Mouse (Mus musculus) ES-E14 (cell line): ENCODE data around the gene Dctn3.

Source experiments
- CHD2 ChIP-seq: IDR thresholded peaks from 2 replicates; pipeline ENCODE4 v1.6.1; 2014; ENCODE audit warnings: mild to moderate bottlenecking, low read depth, low read length, inconsistent platforms
- HCFC1 ChIP-seq: IDR thresholded peaks from 2 replicates; pipeline ENCODE4 v1.6.1; 2012; ENCODE audit warnings: low read length, inconsistent platforms, borderline replicate concordance; ENCODE audit not compliant: insufficient read depth
- MAFK ChIP-seq: IDR thresholded peaks from 2 replicates; pipeline ENCODE4 v1.6.1; 2014; ENCODE audit warnings: mild to moderate bottlenecking, low read depth, low read length, inconsistent platforms; ENCODE audit not compliant: insufficient read depth
- ZC3H11A ChIP-seq: IDR thresholded peaks from 2 replicates; pipeline ENCODE4 v1.6.1; 2012; ENCODE audit warnings: low read depth, mild to moderate bottlenecking, inconsistent platforms, low read length, borderline replicate concordance
- ZNF384 ChIP-seq: IDR thresholded peaks from 2 replicates; pipeline ENCODE4 v1.6.1; 2012; ENCODE audit warnings: low read depth, low read length, inconsistent platforms

- TF ChIP-seq MAFK (no peak), CHD2 (no peak), ZNF384 (no peak), ZC3H11A (no peak), HCFC1 (no peak)
Observed at GRCm38 (mm10) chr4:41670836-41671235, 52.1 kb downstream of the Dctn3 start.
